Mouse (Mus musculus) thymus, postnatal 14 days (tissue): ENCODE data around the gene Ctnna3.
"Not testable (repeated sequence)": the region's sequence is repeated elsewhere in the genome, so short reads cannot be mapped to it uniquely, and the experiment has no call there.

Experiments used
- DNase-seq: peaks from one replicate; pipeline ENCODE4 v3.0.0; 2021

Gene Ctnna3

GRCm38 (mm10) chr10:64268156-64268555, 838.3 kb downstream of the Ctnna3 start:
- no peak for DNase-seq

- no peak for DNase-seq
Observed at GRCm38 (mm10) chr10:64275143-64275542, 845.2 kb downstream of the Ctnna3 start.

- no peak for DNase-seq
Observed at GRCm38 (mm10) chr10:64278836-64279235, 848.9 kb downstream of the Ctnna3 start.

- no peak for DNase-seq
Observed at GRCm38 (mm10) chr10:64305802-64306201, 875.9 kb downstream of the Ctnna3 start.

GRCm38 (mm10) chr10:64311622-64312292, 881.9 kb downstream of the Ctnna3 start:
- DNase-seq: no peak

GRCm38 (mm10) chr10:64320332-64320731, 890.4 kb downstream of the Ctnna3 start:
- DNase-seq: no peak

- no peak for DNase-seq
Observed at GRCm38 (mm10) chr10:64342702-64343379, 912.9 kb downstream of the Ctnna3 start.

GRCm38 (mm10) chr10:64373288-64373687, 943.4 kb downstream of the Ctnna3 start:
- DNase-seq: no peak

- DNase-seq: no peak
Observed at GRCm38 (mm10) chr10:64377751-64378150, 947.9 kb downstream of the Ctnna3 start.

- DNase-seq: no peak
Observed at GRCm38 (mm10) chr10:64396579-64396978, 966.7 kb downstream of the Ctnna3 start.

- not testable (repeated sequence) for DNase-seq
Observed at GRCm38 (mm10) chr10:64418396-64418795, 988.5 kb downstream of the Ctnna3 start.

- DNase-seq: no peak
Observed at GRCm38 (mm10) chr10:64438736-64439135, 1008.8 kb downstream of the Ctnna3 start.

- DNase-seq: no peak
Observed at GRCm38 (mm10) chr10:64448624-64449023, 1018.7 kb downstream of the Ctnna3 start.

GRCm38 (mm10) chr10:64483281-64483680, 1053.4 kb downstream of the Ctnna3 start:
- DNase-seq: no peak

- DNase-seq: no peak
Observed at GRCm38 (mm10) chr10:64489471-64489870, 1059.6 kb downstream of the Ctnna3 start.

- no peak for DNase-seq
Observed at GRCm38 (mm10) chr10:64543647-64544046, 1113.7 kb downstream of the Ctnna3 start.

- no peak for DNase-seq
Observed at GRCm38 (mm10) chr10:64544389-64544788, 1114.5 kb downstream of the Ctnna3 start.

- DNase-seq: no peak
Observed at GRCm38 (mm10) chr10:64571311-64571710, 1141.4 kb downstream of the Ctnna3 start.

GRCm38 (mm10) chr10:64588116-64588515, 1158.2 kb downstream of the Ctnna3 start:
- DNase-seq: no peak

- no peak for DNase-seq
Observed at GRCm38 (mm10) chr10:64636760-64637159, 1206.9 kb downstream of the Ctnna3 start.

- no peak for DNase-seq
Observed at GRCm38 (mm10) chr10:64639061-64639460, 1209.2 kb downstream of the Ctnna3 start.

GRCm38 (mm10) chr10:64641093-64641492, 1211.2 kb downstream of the Ctnna3 start:
- DNase-seq: no peak

GRCm38 (mm10) chr10:64641576-64641975, 1211.7 kb downstream of the Ctnna3 start:
- no peak for DNase-seq

GRCm38 (mm10) chr10:64643976-64644375, 1214.1 kb downstream of the Ctnna3 start:
- DNase-seq: no peak

GRCm38 (mm10) chr10:64661190-64661589, 1231.3 kb downstream of the Ctnna3 start:
- no peak for DNase-seq
